Mouse (Mus musculus): ENCODE measurements at regions not wholly inside any gene's neighbourhood (a gene's known extent, or its start where the extent isn't known, plus 50 kb on each side); places are given as distances from the start of the nearest gene placed in this dataset.

DNA sequence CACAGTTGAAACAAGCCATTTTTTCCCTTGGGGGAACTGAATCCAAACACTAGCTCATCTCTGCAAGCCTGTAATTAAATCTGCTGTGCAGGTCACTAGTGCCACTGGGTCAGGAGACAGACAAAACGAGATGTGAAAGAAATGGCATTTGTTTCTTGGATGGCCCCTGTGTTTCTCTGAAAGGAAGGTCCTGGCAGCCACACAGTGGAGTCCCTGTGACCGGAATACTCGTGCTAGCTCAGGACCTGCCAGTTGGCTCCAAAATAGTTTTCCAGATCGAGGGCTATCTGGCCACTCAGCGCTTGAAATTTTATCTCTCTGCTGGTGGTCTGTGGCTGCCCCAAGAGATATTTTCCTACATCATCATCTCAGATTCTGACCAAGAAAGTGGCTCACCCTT, 96.1 kb upstream of the Mtap start:
- Histone ChIP-seq H3K4me3 (ENCODE audit: insufficient read depth, low read depth, low read length) (no peak overlapping the region), H3K4me1 (ENCODE audit: control insufficient read depth, insufficient read depth, insufficient read length, low read length) (no peaks in the 10 kb centered on the region), H3K27ac (replicated peaks; ENCODE audit: low read depth, low read length) (no peak overlapping the region)

DNA sequence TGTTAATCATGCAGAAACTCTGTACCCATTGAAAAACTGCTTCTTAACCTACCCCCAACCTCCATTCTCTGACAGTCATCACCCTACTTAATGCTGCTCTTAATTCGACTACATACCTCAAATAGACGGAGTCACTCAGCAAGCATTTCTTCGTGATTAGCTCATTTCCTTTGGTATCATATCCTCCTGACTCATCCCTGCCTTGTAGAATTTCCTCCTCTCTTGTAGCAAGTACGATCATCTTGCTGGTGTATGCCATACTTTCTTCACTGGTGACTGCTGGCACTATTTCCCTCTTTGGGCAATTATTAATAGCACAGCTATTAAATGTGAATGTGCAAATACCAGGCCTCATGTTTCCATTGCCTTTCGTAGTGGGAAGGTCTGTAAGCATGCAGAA, 98.0 kb upstream of the Mtap start:
- no peaks in the 10 kb centered on the region for H3K4me1 ChIP-seq (ENCODE audit: control insufficient read depth, insufficient read depth, insufficient read length, low read length)
- H3K4me3 ChIP-seq (ENCODE audit: insufficient read depth, low read depth, low read length) = no peak overlapping the region
- no peak overlapping the region for H3K27ac ChIP-seq (replicated peaks; ENCODE audit: low read depth, low read length)

- no peak overlapping the region for H3K4me3 ChIP-seq (ENCODE audit: insufficient read depth, low read depth, low read length)
- no peak overlapping the region for H3K27ac ChIP-seq (replicated peaks; ENCODE audit: low read depth, low read length)
- no peaks in the 10 kb centered on the region for H3K4me1 ChIP-seq (ENCODE audit: control insufficient read depth, insufficient read depth, insufficient read length, low read length)
Observed at GRCm38 (mm10) chr4:89038135-89038534, 98.8 kb upstream of the Mtap start.

- Histone ChIP-seq H3K4me3 (ENCODE audit: insufficient read depth, low read depth, low read length) (no peak overlapping the region), H3K4me1 (ENCODE audit: control insufficient read depth, insufficient read depth, insufficient read length, low read length) (no peaks in the 10 kb centered on the region), H3K27ac (replicated peaks; ENCODE audit: low read depth, low read length) (no peak overlapping the region)
Observed at GRCm38 (mm10) chr4:89034822-89035221, 102.1 kb upstream of the Mtap start.

DNA sequence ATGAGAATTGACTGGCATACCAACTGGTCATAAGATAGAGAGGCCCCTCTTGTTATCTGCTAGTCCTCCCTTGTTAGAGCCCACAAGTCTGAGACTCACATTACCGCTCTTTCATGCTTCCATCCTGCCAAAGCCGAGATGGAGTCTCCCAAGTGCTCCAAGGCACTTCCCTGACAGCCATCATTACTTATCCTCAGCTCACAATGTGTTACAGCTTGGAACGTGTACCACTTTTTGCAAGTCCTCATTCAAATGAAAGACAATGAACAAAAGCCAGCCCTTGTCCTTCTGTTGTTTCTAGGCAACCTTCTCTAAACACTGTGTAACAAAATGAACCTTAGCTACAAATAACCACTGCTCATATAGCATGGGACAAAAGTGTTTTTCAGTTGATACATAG, 102.6 kb upstream of the Mtap start:
- H3K4me1 ChIP-seq (ENCODE audit: control insufficient read depth, insufficient read depth, insufficient read length, low read length) = no peaks in the 10 kb centered on the region
- no peak overlapping the region for H3K4me3 ChIP-seq (ENCODE audit: insufficient read depth, low read depth, low read length)
- no peak overlapping the region for H3K27ac ChIP-seq (replicated peaks; ENCODE audit: low read depth, low read length)

- Histone ChIP-seq H3K4me1 (ENCODE audit: control insufficient read depth, insufficient read depth, insufficient read length, low read length) (no peaks in the 10 kb centered on the region), H3K27ac (replicated peaks; ENCODE audit: low read depth, low read length) (no peak overlapping the region), H3K4me3 (ENCODE audit: insufficient read depth, low read depth, low read length) (no peak overlapping the region)
Observed at GRCm38 (mm10) chr4:89012681-89013353, 124.1 kb upstream of the Mtap start.

DNA sequence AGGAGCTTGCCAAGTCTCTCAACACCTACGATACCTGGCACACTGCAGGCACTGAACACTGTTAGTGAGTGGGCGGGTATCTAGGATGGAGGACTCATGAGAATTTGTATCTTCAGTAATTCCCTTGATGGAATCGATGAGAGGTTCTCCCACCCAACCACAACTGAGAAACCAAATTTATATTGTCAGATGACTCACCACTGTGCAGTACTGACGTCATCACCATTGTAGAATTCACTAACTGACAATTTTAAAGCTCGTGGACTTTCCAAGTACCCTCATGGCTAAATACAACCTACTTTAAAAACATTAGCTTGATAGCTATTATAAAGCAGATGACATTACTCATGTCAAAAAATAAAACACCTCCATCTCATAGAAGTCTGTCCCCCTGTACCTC, 128.4 kb upstream of the Mtap start:
- no peaks in the 10 kb centered on the region for H3K4me1 ChIP-seq (ENCODE audit: control insufficient read depth, insufficient read depth, insufficient read length, low read length)
- H3K4me3 ChIP-seq (ENCODE audit: insufficient read depth, low read depth, low read length) = no peak overlapping the region
- no peak overlapping the region for H3K27ac ChIP-seq (replicated peaks; ENCODE audit: low read depth, low read length)

DNA sequence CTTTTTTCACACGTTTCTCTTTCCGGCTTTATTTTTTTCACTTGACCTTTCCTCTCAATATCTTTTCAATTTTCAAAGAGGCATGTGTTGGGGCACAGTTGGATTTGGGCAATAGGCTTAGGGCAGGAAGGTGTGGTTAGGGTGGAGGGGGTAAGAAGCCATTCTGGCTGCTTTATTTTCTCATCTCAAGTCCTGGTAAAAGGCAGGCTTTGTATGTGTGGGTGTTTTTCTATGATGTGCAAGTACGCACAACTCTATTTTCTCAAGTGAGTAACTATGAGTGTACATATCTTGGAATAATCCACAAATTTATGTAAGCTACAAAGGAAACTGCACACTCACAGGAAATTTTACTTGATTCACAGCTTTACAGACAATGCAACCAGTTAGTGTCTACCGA, 121.5 kb upstream of the Ifne start:
- Histone ChIP-seq H3K4me1 (ENCODE audit: control insufficient read depth, insufficient read depth, insufficient read length, low read length) (no peaks in the 10 kb centered on the region), H3K4me3 (ENCODE audit: insufficient read depth, low read depth, low read length) (no peak overlapping the region), H3K27ac (replicated peaks; ENCODE audit: low read depth, low read length) (no peak overlapping the region)

GRCm38 (mm10) chr4:89000855-89001254, 120.9 kb upstream of the Ifne start:
- Histone ChIP-seq H3K4me1 (ENCODE audit: control insufficient read depth, insufficient read depth, insufficient read length, low read length) (no peaks in the 10 kb centered on the region), H3K27ac (replicated peaks; ENCODE audit: low read depth, low read length) (no peak overlapping the region), H3K4me3 (ENCODE audit: insufficient read depth, low read depth, low read length) (no peak overlapping the region)

- H3K4me3 ChIP-seq (ENCODE audit: insufficient read depth, low read depth, low read length) = no peak overlapping the region
- no peak overlapping the region for H3K27ac ChIP-seq (replicated peaks; ENCODE audit: low read depth, low read length)
- no peaks in the 10 kb centered on the region for H3K4me1 ChIP-seq (ENCODE audit: control insufficient read depth, insufficient read depth, insufficient read length, low read length)
Observed at GRCm38 (mm10) chr4:89000200-89000599, 120.2 kb upstream of the Ifne start.

DNA sequence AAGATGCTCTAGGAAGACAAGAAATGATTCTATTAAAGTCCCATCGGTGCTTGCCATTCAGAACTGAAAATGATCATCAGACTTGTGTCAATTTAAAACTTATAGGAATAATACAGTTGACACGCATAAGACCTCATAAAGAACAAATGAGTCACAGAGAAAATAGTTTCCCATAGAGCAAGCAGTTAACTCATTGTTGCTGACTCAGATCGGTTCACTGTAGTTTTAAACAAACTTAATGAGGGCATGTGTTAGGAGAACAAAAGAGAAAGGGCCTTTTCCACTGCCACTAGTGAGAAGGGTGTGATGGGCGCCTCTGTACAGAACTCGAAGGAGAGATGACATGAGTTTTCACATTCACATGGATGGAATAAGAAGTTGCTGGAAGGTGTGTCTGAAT, 118.3 kb upstream of the Ifne start:
- H3K4me3 ChIP-seq (ENCODE audit: insufficient read depth, low read depth, low read length) = no peak overlapping the region
- H3K4me1 ChIP-seq (ENCODE audit: control insufficient read depth, insufficient read depth, insufficient read length, low read length) = no peaks in the 10 kb centered on the region
- no peak overlapping the region for H3K27ac ChIP-seq (replicated peaks; ENCODE audit: low read depth, low read length)

DNA sequence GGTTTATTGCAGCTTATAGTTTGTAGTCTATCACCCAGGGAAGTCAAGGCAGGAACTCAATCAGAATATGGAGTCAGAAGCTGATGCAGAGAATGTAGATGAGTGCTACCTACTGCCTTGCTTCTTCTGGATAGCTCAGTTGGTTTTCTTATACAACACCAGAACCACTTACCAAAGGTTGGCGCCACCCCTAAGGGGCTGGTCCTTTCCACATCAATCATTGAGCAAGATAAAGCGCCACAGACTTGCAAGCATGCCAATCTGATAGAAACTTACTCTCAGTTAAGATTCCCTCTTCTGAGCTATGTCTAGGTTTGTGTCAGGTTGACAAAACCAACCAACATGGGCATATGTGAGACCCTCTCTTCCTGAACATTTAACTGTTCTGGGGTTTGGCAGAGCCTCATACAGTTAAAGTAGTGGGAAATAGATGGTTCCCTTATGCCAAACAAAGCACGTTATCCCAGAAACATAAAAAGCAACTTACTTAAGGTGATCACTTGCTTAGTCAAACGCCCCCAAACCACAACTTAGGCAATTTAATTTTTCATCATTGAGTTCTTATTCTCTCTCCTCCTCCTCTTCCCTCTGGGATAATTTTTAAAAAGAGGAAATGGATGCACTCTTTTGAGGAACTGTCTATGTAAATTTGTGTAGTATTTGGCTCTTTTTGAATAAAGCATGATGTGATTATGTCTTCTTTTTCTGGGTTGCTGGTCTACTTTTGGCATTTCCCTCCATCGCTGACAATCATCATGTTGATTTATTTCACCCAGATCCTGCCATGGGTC, 115.3 kb upstream of the Ifne start:
- no peak overlapping the region for H3K27ac ChIP-seq (replicated peaks; ENCODE audit: low read depth, low read length)
- no peaks in the 10 kb centered on the region for H3K4me1 ChIP-seq (ENCODE audit: control insufficient read depth, insufficient read depth, insufficient read length, low read length)
- H3K4me3 ChIP-seq (ENCODE audit: insufficient read depth, low read depth, low read length) = no peak overlapping the region

DNA sequence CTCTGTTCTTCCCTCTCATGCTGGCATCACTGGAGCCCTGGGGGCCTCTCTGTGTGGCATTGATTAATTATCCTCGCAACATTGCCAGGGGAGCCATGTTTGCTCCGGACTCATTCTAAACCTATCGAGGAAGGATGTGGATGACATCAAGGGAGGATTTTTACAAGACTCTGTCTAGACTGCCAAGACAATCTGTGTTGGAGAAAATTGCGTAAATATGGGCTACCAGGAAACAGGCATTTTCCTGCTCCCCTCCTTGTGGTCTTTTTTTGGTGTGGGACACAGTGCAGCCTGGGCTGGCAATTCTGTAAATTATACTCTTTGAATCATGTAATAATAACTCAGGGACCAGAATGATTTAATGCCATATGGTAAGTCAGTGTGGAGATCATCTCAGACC, 114.5 kb upstream of the Ifne start:
- Histone ChIP-seq H3K4me3 (ENCODE audit: insufficient read depth, low read depth, low read length) (no peak overlapping the region), H3K4me1 (ENCODE audit: control insufficient read depth, insufficient read depth, insufficient read length, low read length) (no peaks in the 10 kb centered on the region), H3K27ac (replicated peaks; ENCODE audit: low read depth, low read length) (no peak overlapping the region)

DNA sequence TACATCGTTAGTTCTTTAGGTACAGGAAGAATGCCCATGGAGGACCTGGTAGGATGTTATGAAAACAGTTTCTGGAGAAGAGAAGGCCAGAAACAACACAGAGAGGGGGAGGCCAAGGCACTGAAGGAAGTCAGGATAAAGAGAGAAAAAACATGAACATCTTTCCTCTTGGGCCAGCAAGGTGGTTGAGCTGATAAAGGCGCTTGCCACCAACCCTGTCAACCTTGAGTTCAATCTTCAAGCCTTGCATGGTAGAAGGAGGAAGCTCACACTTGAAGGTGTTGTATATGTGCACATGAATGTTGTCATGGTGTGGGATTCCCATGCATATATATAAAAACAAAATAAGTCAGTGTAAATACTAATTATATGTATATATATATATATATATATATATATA, 112.5 kb upstream of the Ifne start:
- no peak overlapping the region for H3K4me3 ChIP-seq (ENCODE audit: insufficient read depth, low read depth, low read length)
- no peak overlapping the region for H3K27ac ChIP-seq (replicated peaks; ENCODE audit: low read depth, low read length)
- H3K4me1 ChIP-seq (ENCODE audit: control insufficient read depth, insufficient read depth, insufficient read length, low read length) = no peaks in the 10 kb centered on the region

DNA sequence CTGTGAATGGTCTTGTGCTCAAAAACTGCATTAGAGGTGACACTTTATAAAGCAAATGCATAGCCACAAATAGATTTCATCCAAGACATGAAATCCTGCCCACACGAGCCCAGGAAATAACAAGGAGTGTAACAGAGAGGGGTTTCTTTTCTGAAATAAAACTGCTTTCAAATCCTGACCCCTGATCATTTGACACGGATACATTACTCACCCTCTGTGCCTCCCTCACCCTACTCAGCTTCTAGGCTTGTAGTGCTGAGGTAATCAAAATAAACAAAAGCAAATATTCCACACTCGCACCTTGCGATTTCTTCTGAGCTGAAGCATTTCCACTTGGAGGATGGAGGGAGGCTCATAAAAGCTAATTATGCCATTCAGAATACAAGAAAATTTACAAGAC, 108.4 kb upstream of the Ifne start:
- Histone ChIP-seq H3K27ac (replicated peaks; ENCODE audit: low read depth, low read length) (no peak overlapping the region), H3K4me3 (ENCODE audit: insufficient read depth, low read depth, low read length) (no peak overlapping the region), H3K4me1 (ENCODE audit: control insufficient read depth, insufficient read depth, insufficient read length, low read length) (no peaks in the 10 kb centered on the region)

- no peak overlapping the region for H3K4me3 ChIP-seq (ENCODE audit: insufficient read depth, low read depth, low read length)
- no peak overlapping the region for H3K27ac ChIP-seq (replicated peaks; ENCODE audit: low read depth, low read length)
- H3K4me1 ChIP-seq (ENCODE audit: control insufficient read depth, insufficient read depth, insufficient read length, low read length) = no peaks in the 10 kb centered on the region
Observed at GRCm38 (mm10) chr4:88987103-88987502, 107.1 kb upstream of the Ifne start.
